Mouse (Mus musculus): ENCODE data around the gene Rasip1.

GRCm38 (mm10) chr7:45638623-45639401 is 11.5 kb downstream of the Rasip1 start:
- TF ChIP-seq CTCF (conservative IDR thresholded peaks at IDR 0.05; ENCODE audit: low read length) (no peak), NANOG (IDR thresholded peaks at IDR 0.05; ENCODE audit: borderline replicate concordance, low read length) (no peak)

Measured in E14TG2a.4 (cell line).